Mouse (Mus musculus) hindbrain, embryonic 11.5 days (tissue): ENCODE measurements around the gene Frem1. TPM values are rescaled to one million over a fixed set of nuclear protein-coding genes. Genes with fewer than 3 reads are reported as not detected.

ENCODE experiments used
- ATAC-seq: fragments of 200-750 bp; cut with Nextera tagmentation; 2 replicates; pipeline ENCODE4 v1.8.0; 2017; ENCODE audit warnings: mild to moderate bottlenecking, moderate TSS enrichment, moderate library complexity; ENCODE audit not compliant: low FRiP score
- DNase-seq: peaks from one replicate; pipeline ENCODE4 v3.0.0-alpha.2; 2015; ENCODE audit warnings: low spot score
- H3K27ac ChIP-seq: fragments of 300-500 bp; sonication (generic); 2 replicates; pipeline ENCODE4 v1.5.1; 2014; ENCODE audit warnings: mild to moderate bottlenecking, low read depth, low read length
- H3K27me3 ChIP-seq: fragments of 300-500 bp; sonication (generic); 2 replicates; pipeline ENCODE4 v1.6.1; 2014; ENCODE audit warnings: mild to moderate bottlenecking, low read length, moderate library complexity, mixed read lengths; ENCODE audit not compliant: control insufficient read depth, insufficient read depth
- H3K36me3 ChIP-seq: fragments of 300-500 bp; sonication (generic); 2 replicates; pipeline ENCODE4 v1.6.1; 2014; ENCODE audit warnings: mild to moderate bottlenecking, low read length, moderate library complexity, mixed read lengths; ENCODE audit not compliant: control insufficient read depth, insufficient read depth
- H3K4me1 ChIP-seq: fragments of 300-500 bp; sonication (generic); replicated peaks from 2 replicates; pipeline ENCODE4 v1.6.1; 2014; ENCODE audit warnings: low read length, mixed read lengths; ENCODE audit not compliant: control insufficient read depth, insufficient read depth
- H3K4me2 ChIP-seq: fragments of 300-500 bp; sonication (generic); replicated peaks from 2 replicates; pipeline ENCODE4 v1.6.1; 2014; ENCODE audit warnings: mild to moderate bottlenecking, low read depth, low read length
- H3K4me3 ChIP-seq: fragments of 300-500 bp; sonication (generic); 2 replicates; pipeline ENCODE4 v1.5.1; 2014; ENCODE audit warnings: low read depth, low read length
- H3K9ac ChIP-seq: fragments of 300-500 bp; sonication (generic); 2 replicates; pipeline ENCODE4 v1.6.1; 2014; ENCODE audit warnings: low read depth, low read length
- H3K9me3 ChIP-seq: fragments of 300-500 bp; sonication (generic); 2 replicates; pipeline ENCODE4 v1.6.1; 2016; ENCODE audit warnings: low read length; ENCODE audit not compliant: control insufficient read depth
- WGBS: fragments of 180-500 bp; shearing (Covaris S2); extraction: QIAGEN DNeasy Blood & Tissue Kit; methylation state at CpG from one replicate; pipeline ENCODE4 v1.1.7; 2014; 5-methylcytosine and 5-hydroxymethylcytosine counted together
- polyA plus RNA-seq: library from polyadenylated mRNA; unstranded; fragments of >200 nt; fragmentation: Nextera tagmentation; extraction: Ambion mirVana; gene quantifications from 2 replicates; pipeline ENCODE4 v1.2.1, GENCODE M21; 2014

Gene Frem1
- polyA plus RNA-seq, 1 experiment from 2014 or later: 6.4 TPM

- Histone ChIP-seq H3K27me3 (no peaks in the 10 kb centered on the region), H3K4me3 (no peak overlapping the region), H3K4me2 (no peak overlapping the region), H3K36me3 (no peaks in the 10 kb centered on the region), H3K9me3 (no peaks in the 10 kb centered on the region), H3K4me1 (no peaks in the 10 kb centered on the region), H3K9ac (no peak overlapping the region), H3K27ac (no peak overlapping the region)
- no peak for ATAC-seq
- 65% methylated on average over 4 of the region's 4 CpGs for WGBS
- DNase-seq: no peak
Measured at GRCm38 (mm10) chr4:82953992-82954391, 98.1 kb downstream of the Frem1 start.

- Histone ChIP-seq H3K4me2 (no peak overlapping the region), H3K9ac (no peak overlapping the region), H3K27me3 (no peaks in the 10 kb centered on the region), H3K4me3 (no peak overlapping the region), H3K36me3 (no peaks in the 10 kb centered on the region), H3K27ac (peak overlapping the region; percentile 56; the same call in 1 of the 2 replicates), H3K9me3 (no peaks in the 10 kb centered on the region), H3K4me1 (no peaks in the 10 kb centered on the region)
- ATAC-seq: 0 out of 2 replicates have a peak, but pooled peaks have one; percentile 33
- WGBS: 76% methylated on average over 8 of the region's 8 CpGs
- DNase-seq: no peak
Measured at GRCm38 (mm10) chr4:82949511-82949910, 102.6 kb downstream of the Frem1 start.

- H3K27ac ChIP-seq: no peak overlapping the region
- no peaks in the 10 kb centered on the region for H3K4me1 ChIP-seq
- no peak overlapping the region for H3K4me2 ChIP-seq
- H3K9me3 ChIP-seq: no peaks in the 10 kb centered on the region
- no peaks in the 10 kb centered on the region for H3K36me3 ChIP-seq
- DNase-seq (no peak), ATAC-seq (no peak)
- WGBS: 83% methylated on average over 8 of the region's 8 CpGs
- H3K4me3 ChIP-seq: no peak overlapping the region
- H3K27me3 ChIP-seq: no peaks in the 10 kb centered on the region
- H3K9ac ChIP-seq: no peak overlapping the region
Measured at GRCm38 (mm10) chr4:82946721-82947120, 105.4 kb downstream of the Frem1 start.

- Histone ChIP-seq H3K9me3 (no peaks in the 10 kb centered on the region), H3K4me3 (no peak overlapping the region), H3K4me1 (no peaks in the 10 kb centered on the region), H3K27ac (peak overlapping the region; percentile 78), H3K9ac (no peak overlapping the region), H3K36me3 (no peaks in the 10 kb centered on the region), H3K27me3 (no peaks in the 10 kb centered on the region), H3K4me2 (no peak overlapping the region)
- WGBS: 64% methylated on average over 3 of the region's 3 CpGs
- ATAC-seq: no peak
- DNase-seq: no peak
Measured at GRCm38 (mm10) chr4:82946276-82946612, 105.9 kb downstream of the Frem1 start.

- Histone ChIP-seq H3K27me3 (no peaks in the 10 kb centered on the region), H3K4me3 (no peak overlapping the region), H3K9ac (no peak overlapping the region), H3K27ac (peak overlapping the region; percentile 78), H3K9me3 (no peaks in the 10 kb centered on the region), H3K4me1 (no peaks in the 10 kb centered on the region), H3K36me3 (no peaks in the 10 kb centered on the region), H3K4me2 (no peak overlapping the region)
- peak; percentile 74 for ATAC-seq
- WGBS: 70% methylated on average over 9 of the region's 9 CpGs
- no peak for DNase-seq
Measured at GRCm38 (mm10) chr4:82945572-82946275, 106.4 kb downstream of the Frem1 start.

GRCm38 (mm10) chr4:82940680-82941079 is 111.5 kb downstream of the Frem1 start:
- DNase-seq (no peak), ATAC-seq (no peak)
- Histone ChIP-seq H3K4me2 (no peak overlapping the region), H3K9ac (no peak overlapping the region), H3K27me3 (no peaks in the 10 kb centered on the region), H3K4me3 (no peak overlapping the region), H3K27ac (no peak overlapping the region), H3K4me1 (no peaks in the 10 kb centered on the region), H3K36me3 (no peaks in the 10 kb centered on the region), H3K9me3 (no peaks in the 10 kb centered on the region)
- 86% methylated on average over 5 of the region's 5 CpGs for WGBS

- DNase-seq (no peak), ATAC-seq (no peak)
- 87% methylated on average over 13 of the region's 13 CpGs for WGBS
- no peaks in the 10 kb centered on the region for H3K9me3 ChIP-seq
- no peaks in the 10 kb centered on the region for H3K36me3 ChIP-seq
- H3K9ac ChIP-seq: no peak overlapping the region
- H3K27me3 ChIP-seq: no peaks in the 10 kb centered on the region
- H3K4me1 ChIP-seq: no peaks in the 10 kb centered on the region
- no peak overlapping the region for H3K4me3 ChIP-seq
- no peak overlapping the region for H3K27ac ChIP-seq
- H3K4me2 ChIP-seq: no peak overlapping the region
Measured at GRCm38 (mm10) chr4:82940248-82940647, 111.9 kb downstream of the Frem1 start.

- no peak overlapping the region for H3K9ac ChIP-seq
- 13% methylated on average over 5 of the region's 5 CpGs for WGBS
Measured at GRCm38 (mm10) chr4:82934308-82934707, 117.8 kb downstream of the Frem1 start.

GRCm38 (mm10) chr4:82933698-82934210 is 118.4 kb downstream of the Frem1 start:
- H3K4me2 ChIP-seq: peak overlapping the region; percentile 32
- H3K9ac ChIP-seq: 0 out of 2 replicates have a peak overlapping the region, but pooled peaks have one; percentile 25
- DNase-seq (peak; percentile 86), ATAC-seq (peak; percentile 81)
- H3K4me1 ChIP-seq: no peaks in the 10 kb centered on the region
- H3K27ac ChIP-seq: no peak overlapping the region
- no peaks in the 10 kb centered on the region for H3K27me3 ChIP-seq
- H3K4me3 ChIP-seq: no peak overlapping the region
- no peaks in the 10 kb centered on the region for H3K36me3 ChIP-seq
- H3K9me3 ChIP-seq: no peaks in the 10 kb centered on the region
- WGBS: 15% methylated on average over 14 of the region's 14 CpGs

More at GRCm38 (mm10) chr4:82934308-82934707, 117.8 kb downstream of the Frem1 start:
- H3K4me3 ChIP-seq: no peak overlapping the region
- no peak overlapping the region for H3K27ac ChIP-seq
- peak; percentile 55 for DNase-seq
- ATAC-seq: peak; percentile 91
- no peak overlapping the region; the same call in 1 of the 2 replicates for H3K4me2 ChIP-seq
- H3K4me1 ChIP-seq: no peaks in the 10 kb centered on the region
- no peaks in the 10 kb centered on the region for H3K36me3 ChIP-seq
- no peaks in the 10 kb centered on the region for H3K27me3 ChIP-seq
- no peaks in the 10 kb centered on the region for H3K9me3 ChIP-seq
